Comparison of ENCODE assay signal across 11 mouse cellular contexts in the genomic region with DNA sequence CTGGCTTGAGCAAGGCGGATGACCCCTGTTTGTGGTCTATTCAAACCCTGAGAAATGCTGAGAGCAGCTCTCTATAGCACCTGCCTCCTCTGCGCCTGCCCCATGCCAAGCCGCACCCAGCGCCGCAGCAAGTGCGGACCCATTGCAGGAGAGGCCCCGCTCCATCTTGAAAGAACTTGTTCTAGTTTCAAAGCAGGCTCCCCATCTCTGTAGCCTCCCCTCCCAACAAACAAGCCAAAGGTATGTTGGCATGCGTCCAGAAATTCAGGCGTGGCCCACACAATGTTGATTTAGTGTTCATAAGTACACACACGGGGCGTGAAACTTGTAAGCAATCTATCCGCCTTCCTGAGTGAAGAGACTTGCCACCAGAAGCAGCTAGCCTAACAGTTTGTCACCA. TPM values are rescaled to one million over a fixed set of nuclear protein-coding genes. Genes with fewer than 3 reads are reported as not detected.
DNase-seq lines count a peak whose midpoint lies in the region; ATAC-seq and TF ChIP-seq lines count a peak whose summit lies in the region.
"Had no signal": no experiment of that assay in that cellular context is flagged by ENCODE, and none has a peak within 500 bp of the region (broad histone marks: within the 10 kb centered on the region; RNA-seq: fewer than 3 reads in every experiment).

No protein-coding gene starts in this region.

- H3K9me3 ChIP-seq in hindbrain, embryonic 13.5 days, result no peaks in the 10 kb centered on the region
- H3K9me3 ChIP-seq in hindbrain, postnatal 0 days (ENCODE audit: low read length), result no peaks in the 10 kb centered on the region
- H3K9me3 ChIP-seq in embryonic facial prominence, embryonic 14.5 days (ENCODE audit: control insufficient read depth, low read length), result no peaks in the 10 kb centered on the region
- H3K9me3 ChIP-seq in liver, embryonic 14.5 days (ENCODE audit: control insufficient read depth, low read length), result no peaks in the 10 kb centered on the region
- H3K9me3 ChIP-seq in stomach, embryonic 15.5 days, result no peaks in the 10 kb centered on the region
- H3K9me3 ChIP-seq: heart, embryonic 15.5 days; midbrain, embryonic 15.5 days had no signal

- no peak for TF ChIP-seq CTCF in hindbrain, postnatal 0 days (IDR thresholded peaks at IDR 0.05; ENCODE audit: low read depth)
- TF ChIP-seq CTCF in liver, embryonic 14.5 days (IDR thresholded peaks at IDR 0.05; ENCODE audit: low read depth), result no peak

- no peak overlapping the region for H3K9ac ChIP-seq in hindbrain, embryonic 13.5 days
- H3K9ac ChIP-seq in hindbrain, postnatal 0 days (replicated peaks; ENCODE audit: low read length), result no peak overlapping the region
- no peak overlapping the region for H3K9ac ChIP-seq in embryonic facial prominence, embryonic 14.5 days (ENCODE audit: low read depth, low read length)
- no peak overlapping the region for H3K9ac ChIP-seq in liver, embryonic 14.5 days (replicated peaks)
- no peak overlapping the region for H3K9ac ChIP-seq in stomach, embryonic 15.5 days
- H3K9ac ChIP-seq: heart, embryonic 15.5 days; midbrain, embryonic 15.5 days had no signal

- ATAC-seq in hindbrain, embryonic 13.5 days (ENCODE audit: low FRiP score), result 0 out of 2 replicates have a peak, but pooled peaks have one; percentile 15
- no peak for ATAC-seq in hindbrain, postnatal 0 days
- peak; percentile 78 for ATAC-seq in embryonic facial prominence, embryonic 14.5 days (ENCODE audit: low read depth)
- ATAC-seq in liver, embryonic 14.5 days (ENCODE audit: insufficient read depth), result no peak
- ATAC-seq in stomach, embryonic 15.5 days (ENCODE audit: insufficient read depth, low FRiP score, low read depth), result peak; percentile 89

- H3K27ac ChIP-seq in hindbrain, embryonic 13.5 days, result no peak overlapping the region
- H3K27ac ChIP-seq in hindbrain, postnatal 0 days, result no peak overlapping the region
- H3K27ac ChIP-seq in embryonic facial prominence, embryonic 14.5 days (replicated peaks; ENCODE audit: low read depth, low read length), result no peak overlapping the region
- H3K27ac ChIP-seq in liver, embryonic 14.5 days, result no peak overlapping the region
- peak overlapping the region; percentile 77 for H3K27ac ChIP-seq in stomach, embryonic 15.5 days
- H3K27ac ChIP-seq: heart, embryonic 15.5 days; midbrain, embryonic 15.5 days had no signal

- no peak for DNase-seq in hindbrain, postnatal 0 days (ENCODE audit: low spot score)
- DNase-seq in embryonic facial prominence, embryonic 14.5 days (ENCODE audit: low spot score), result peak; percentile 85
- peak in 2 of 3 experiments; percentile 4 for DNase-seq in liver, embryonic 14.5 days (ENCODE audit: low read depth in 3 of 3, low spot score in 3 of 3)
- no peak for DNase-seq in spleen, postnatal 36 days (ENCODE audit: low spot score in 2 of 2)
- DNase-seq in Muller cell, postnatal 12 days (ENCODE audit: inconsistent ontology term), result no peak
- DNase-seq in layer of hippocampus, adult 18-20 months (ENCODE audit: low spot score in 2 of 2), result no peak
- DNase-seq: cerebellum, adult 18-20 months had no signal

- H3K4me2 ChIP-seq in hindbrain, embryonic 13.5 days, result no peak overlapping the region
- H3K4me2 ChIP-seq in hindbrain, postnatal 0 days (ENCODE audit: low read depth, low read length), result no peak overlapping the region
- no peak overlapping the region for H3K4me2 ChIP-seq in embryonic facial prominence, embryonic 14.5 days (ENCODE audit: low read depth, low read length)
- no peak overlapping the region for H3K4me2 ChIP-seq in liver, embryonic 14.5 days (ENCODE audit: low read depth)
- peak overlapping the region; percentile 30; the same call in 1 of the 2 replicates for H3K4me2 ChIP-seq in stomach, embryonic 15.5 days
- H3K4me2 ChIP-seq: heart, embryonic 15.5 days; midbrain, embryonic 15.5 days had no signal

- 86% methylated on average over 12 of the region's 12 CpGs for WGBS in hindbrain, embryonic 13.5 days
- 81% methylated on average over 12 of the region's 12 CpGs for WGBS in hindbrain, postnatal 0 days
- 64% methylated on average over 12 of the region's 12 CpGs for WGBS in embryonic facial prominence, embryonic 14.5 days
- 75% methylated on average over 12 of the region's 12 CpGs for WGBS in liver, embryonic 14.5 days (ENCODE audit: insufficient replicate concordance)
- WGBS in stomach, embryonic 15.5 days, result 61% methylated on average over 12 of the region's 12 CpGs

- peaks cover 54% of the 10 kb centered on the region for H3K27me3 ChIP-seq in hindbrain, embryonic 13.5 days
- 0 out of 2 replicates have a peak, but pooled peaks cover 4% of the 10 kb centered on the region for H3K27me3 ChIP-seq in hindbrain, postnatal 0 days (ENCODE audit: insufficient read depth, low read length)
- no peaks in the 10 kb centered on the region for H3K27me3 ChIP-seq in embryonic facial prominence, embryonic 14.5 days (replicated peaks; ENCODE audit: control insufficient read depth, insufficient read depth, low read length)
- H3K27me3 ChIP-seq in liver, embryonic 14.5 days (ENCODE audit: control insufficient read depth, insufficient read depth, low read length), result no peaks in the 10 kb centered on the region
- no peaks in the 10 kb centered on the region for H3K27me3 ChIP-seq in stomach, embryonic 15.5 days (replicated peaks)

- H3K4me3 ChIP-seq in hindbrain, embryonic 13.5 days, result no peak overlapping the region
- no peak overlapping the region for H3K4me3 ChIP-seq in hindbrain, postnatal 0 days (ENCODE audit: low read length)
- no peak overlapping the region for H3K4me3 ChIP-seq in embryonic facial prominence, embryonic 14.5 days (ENCODE audit: low read depth, low read length)
- no peak overlapping the region for H3K4me3 ChIP-seq in liver, embryonic 14.5 days (ENCODE audit: insufficient read depth in 1 of 2, low read depth in 2 of 2, low read length in 2 of 2)
- H3K4me3 ChIP-seq in stomach, embryonic 15.5 days (replicated peaks), result no peak overlapping the region
- H3K4me3 ChIP-seq: heart, embryonic 15.5 days; midbrain, embryonic 15.5 days had no signal

- peaks cover 21% of the 10 kb centered on the region for H3K4me1 ChIP-seq in hindbrain, embryonic 13.5 days (replicated peaks)
- H3K4me1 ChIP-seq in hindbrain, postnatal 0 days (ENCODE audit: insufficient read depth, low read length), result no peaks in the 10 kb centered on the region
- H3K4me1 ChIP-seq in embryonic facial prominence, embryonic 14.5 days (ENCODE audit: control insufficient read depth, insufficient read depth, low read length), result no peaks in the 10 kb centered on the region
- H3K4me1 ChIP-seq in liver, embryonic 14.5 days (replicated peaks; ENCODE audit: control insufficient read depth in 2 of 2, insufficient read depth in 2 of 2, low read length in 1 of 2), result no peaks in the 10 kb centered on the region
- peaks cover 9% of the 10 kb centered on the region for H3K4me1 ChIP-seq in stomach, embryonic 15.5 days
- H3K4me1 ChIP-seq: heart, embryonic 15.5 days had no signal

- H3K36me3 ChIP-seq in hindbrain, embryonic 13.5 days, result no peaks in the 10 kb centered on the region
- H3K36me3 ChIP-seq in hindbrain, postnatal 0 days (ENCODE audit: insufficient read depth, low read length), result no peaks in the 10 kb centered on the region
- H3K36me3 ChIP-seq in embryonic facial prominence, embryonic 14.5 days (ENCODE audit: control insufficient read depth, insufficient read depth, low read length), result no peaks in the 10 kb centered on the region
- H3K36me3 ChIP-seq in liver, embryonic 14.5 days (replicated peaks; ENCODE audit: control insufficient read depth, insufficient read depth, low read depth), result no peaks in the 10 kb centered on the region
- H3K36me3 ChIP-seq in stomach, embryonic 15.5 days, result no peaks in the 10 kb centered on the region
- H3K36me3 ChIP-seq: heart, embryonic 15.5 days; midbrain, embryonic 15.5 days had no signal

- no peak for TF ChIP-seq EP300 in liver, embryonic 14.5 days (IDR thresholded peaks at IDR 0.05; ENCODE audit: low read depth)

RNA-seq across cellular contexts. Expression of gene Dct, which starts 1.1 kb away (rescaled TPM):
- 0.89 and 1.1 TPM in 2 replicates for polyA plus RNA-seq in hindbrain, embryonic 13.5 days (2015; fragmentation: Nextera tagmentation; extraction: Ambion mirVana)
- total RNA-seq in hindbrain, postnatal 0 days (2014; rRNA removed), result 0.10 TPM in 1 of 2 replicates, not detected in the other
- 0.70 and 0.82 TPM in 2 replicates for polyA plus RNA-seq in hindbrain, postnatal 0 days (2015; fragmentation: Nextera tagmentation; extraction: Ambion mirVana)
- polyA plus RNA-seq in embryonic facial prominence, embryonic 14.5 days (2014; fragmentation: Nextera tagmentation; extraction: Ambion mirVana), result 9.1 and 10.9 TPM in 2 replicates
- 0.03 and 0.04 TPM in 2 replicates for polyA plus RNA-seq in liver, embryonic 14.5 days (2012; rRNA removed)
- polyA plus RNA-seq in liver, embryonic 14.5 days (2014; fragmentation: Nextera tagmentation; extraction: Ambion mirVana), result 0.11 and 0.33 TPM in 2 replicates
- 1.8 TPM in 2 replicates for polyA plus RNA-seq in stomach, embryonic 15.5 days (2015; fragmentation: Nextera tagmentation; extraction: Ambion mirVana)
- under 1 TPM; 0.46 to 0.62 TPM for total RNA-seq in layer of hippocampus, adult 18-20 months (2021)

Comparison
In these comparisons a context has a peak if more than half of its experiments do, and no peak if none do; other contexts are left out.
1. ATAC-seq: peak in hindbrain, embryonic 13.5 days (single experiment), embryonic facial prominence, embryonic 14.5 days (single experiment) and stomach, embryonic 15.5 days (single experiment); none in hindbrain, postnatal 0 days (single experiment) and liver, embryonic 14.5 days (single experiment).
2. DNase-seq: peak in embryonic facial prominence, embryonic 14.5 days (single experiment) and liver, embryonic 14.5 days (2 of 3); none in hindbrain, postnatal 0 days (single experiment), spleen, postnatal 36 days (0 of 2), Muller cell, postnatal 12 days (single experiment) and layer of hippocampus, adult 18-20 months (0 of 2).